Mouse (Mus musculus): ENCODE data around the gene Filip1. TPM values are rescaled to one million over a fixed set of nuclear protein-coding genes. Genes with fewer than 3 reads are reported as not detected.
A peak's percentile ranks its signal among the peaks of the same experiment; 100 is the strongest.

Gene Filip1
- polyA plus RNA-seq, 1 experiment from 2014 or later, result 2.5 TPM

DNA sequence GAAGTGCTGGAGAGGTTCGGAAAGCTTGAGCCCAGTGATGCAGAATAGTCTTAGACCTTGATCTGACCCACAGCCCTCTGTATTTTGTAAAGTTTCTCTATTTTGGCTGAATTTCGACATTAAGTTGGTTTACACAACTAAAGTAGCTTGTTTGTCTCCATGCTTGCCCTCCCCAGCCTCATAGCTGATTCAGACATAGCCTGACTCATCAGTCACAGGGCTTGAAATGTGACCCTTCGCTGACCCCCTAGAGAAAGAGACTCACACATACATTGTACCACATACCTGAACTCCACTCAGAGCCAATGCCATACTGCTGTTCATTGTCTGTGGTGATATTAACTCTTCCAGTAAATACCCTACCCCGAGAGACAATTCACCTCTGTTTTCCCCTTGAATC, 19.6 kb downstream of the Filip1 start:
- H3K4me3 ChIP-seq (ENCODE audit: low read length), result no peak overlapping the region
- H3K9me3 ChIP-seq (ENCODE audit: control insufficient read depth, low read length), result no peaks in the 10 kb centered on the region
- H3K36me3 ChIP-seq (ENCODE audit: control insufficient read depth, insufficient read depth, low read length), result no peaks in the 10 kb centered on the region
- no peak overlapping the region for H3K4me2 ChIP-seq (ENCODE audit: low read length)
- 77% methylated on average over 4 of the region's 4 CpGs for WGBS
- no peak for ATAC-seq
- H3K27ac ChIP-seq (ENCODE audit: low read depth, low read length), result no peak overlapping the region
- H3K9ac ChIP-seq (ENCODE audit: low read depth, low read length), result no peak overlapping the region
- no peaks in the 10 kb centered on the region for H3K27me3 ChIP-seq (replicated peaks; ENCODE audit: control insufficient read depth, insufficient read depth, low read length)
- no peaks in the 10 kb centered on the region for H3K4me1 ChIP-seq (ENCODE audit: control insufficient read depth, insufficient read depth, low read depth, low read length)

DNA sequence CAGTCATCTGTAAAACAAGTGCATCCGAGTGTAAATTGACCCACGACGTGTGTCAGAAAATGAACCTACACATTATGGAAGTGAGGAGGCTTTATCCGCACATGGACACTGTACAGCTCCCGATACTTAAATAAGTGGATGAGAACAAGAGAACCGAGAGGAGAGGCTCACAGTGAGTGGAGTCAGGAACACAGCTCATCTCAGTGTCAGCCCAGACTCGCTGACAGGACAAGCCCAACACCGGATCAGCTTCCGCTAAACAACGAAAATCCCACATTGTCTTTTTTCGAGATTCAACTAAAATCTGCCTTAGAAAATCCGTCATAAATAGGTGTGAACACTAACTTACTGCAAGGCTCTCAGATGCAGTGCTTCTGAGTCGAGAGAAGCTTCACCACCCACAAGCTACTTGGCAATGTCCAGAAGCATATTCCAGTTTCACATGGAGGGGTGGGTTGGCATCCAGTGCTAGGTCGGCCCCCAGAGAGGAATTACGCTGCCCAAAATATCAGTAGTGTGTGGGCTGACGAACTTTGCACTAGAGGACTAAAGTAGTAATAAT, 22.1 kb downstream of the Filip1 start:
- Histone ChIP-seq H3K27ac (ENCODE audit: low read depth, low read length) (no peak overlapping the region), H3K4me2 (ENCODE audit: low read length) (no peak overlapping the region), H3K36me3 (ENCODE audit: control insufficient read depth, insufficient read depth, low read length) (no peaks in the 10 kb centered on the region), H3K4me1 (ENCODE audit: control insufficient read depth, insufficient read depth, low read depth, low read length) (no peaks in the 10 kb centered on the region), H3K9ac (ENCODE audit: low read depth, low read length) (no peak overlapping the region), H3K27me3 (replicated peaks; ENCODE audit: control insufficient read depth, insufficient read depth, low read length) (no peaks in the 10 kb centered on the region), H3K4me3 (ENCODE audit: low read length) (no peak overlapping the region), H3K9me3 (ENCODE audit: control insufficient read depth, low read length) (peaks cover 2% of the 10 kb centered on the region; the same call in 1 of the 2 replicates)
- 72% methylated on average over 16 of the region's 16 CpGs for WGBS
- ATAC-seq, result no peak

DNA sequence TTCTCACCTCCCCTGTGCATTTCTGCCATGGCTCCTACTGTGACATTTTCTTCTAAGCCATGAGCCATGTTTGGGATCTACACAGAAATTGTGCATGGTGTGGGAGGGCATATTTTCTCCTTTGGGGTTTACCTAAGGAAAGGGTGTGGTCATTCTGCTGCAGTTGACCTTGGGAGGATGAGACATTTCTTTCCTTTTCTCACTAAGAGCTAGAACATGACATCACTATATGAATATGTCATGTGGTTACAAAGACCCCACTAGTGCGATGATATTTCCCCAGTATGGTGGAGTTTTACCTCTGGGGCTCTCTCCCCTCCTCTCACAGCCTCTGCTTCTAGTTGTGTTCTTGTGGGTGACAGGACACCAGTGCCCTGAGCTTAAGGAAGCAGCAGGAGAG, 22.9 kb downstream of the Filip1 start:
- no peaks in the 10 kb centered on the region for H3K36me3 ChIP-seq (ENCODE audit: control insufficient read depth, insufficient read depth, low read length)
- H3K27ac ChIP-seq (ENCODE audit: low read depth, low read length), result no peak overlapping the region
- no peak for ATAC-seq
- H3K9me3 ChIP-seq (ENCODE audit: control insufficient read depth, low read length), result peaks cover 3% of the 10 kb centered on the region; the same call in 1 of the 2 replicates
- H3K9ac ChIP-seq (ENCODE audit: low read depth, low read length), result no peak overlapping the region
- H3K4me3 ChIP-seq (ENCODE audit: low read length), result no peak overlapping the region
- WGBS, result 95% methylated on average over 1 of the region's 1 CpGs
- no peaks in the 10 kb centered on the region for H3K4me1 ChIP-seq (ENCODE audit: control insufficient read depth, insufficient read depth, low read depth, low read length)
- H3K27me3 ChIP-seq (replicated peaks; ENCODE audit: control insufficient read depth, insufficient read depth, low read length), result no peaks in the 10 kb centered on the region
- no peak overlapping the region for H3K4me2 ChIP-seq (ENCODE audit: low read length)

DNA sequence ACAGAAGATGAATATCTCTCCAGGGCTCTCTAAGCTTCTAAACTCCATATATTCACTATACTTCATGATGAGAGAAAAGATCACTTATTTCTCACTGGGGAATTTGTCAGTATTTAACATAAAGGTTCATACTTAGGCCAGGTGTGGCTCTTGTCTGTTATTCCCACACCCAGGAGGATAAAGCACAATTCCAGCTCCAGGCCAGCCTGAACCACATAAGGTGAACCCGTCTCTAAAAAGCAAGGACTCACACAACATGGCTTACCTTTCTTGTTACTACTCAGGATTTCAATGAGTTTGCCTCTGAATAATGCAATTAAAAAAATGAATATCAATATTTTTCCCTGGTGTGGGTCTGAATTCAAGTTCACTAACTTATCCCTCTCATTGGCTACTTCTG, 23.6 kb downstream of the Filip1 start:
- no peaks in the 10 kb centered on the region for H3K36me3 ChIP-seq (ENCODE audit: control insufficient read depth, insufficient read depth, low read length)
- H3K4me1 ChIP-seq (ENCODE audit: control insufficient read depth, insufficient read depth, low read depth, low read length), result no peaks in the 10 kb centered on the region
- peaks cover 3% of the 10 kb centered on the region; the same call in 1 of the 2 replicates for H3K9me3 ChIP-seq (ENCODE audit: control insufficient read depth, low read length)
- H3K4me3 ChIP-seq (ENCODE audit: low read length), result no peak overlapping the region
- H3K27ac ChIP-seq (ENCODE audit: low read depth, low read length), result no peak overlapping the region
- H3K27me3 ChIP-seq (replicated peaks; ENCODE audit: control insufficient read depth, insufficient read depth, low read length), result no peaks in the 10 kb centered on the region
- no peak overlapping the region for H3K4me2 ChIP-seq (ENCODE audit: low read length)
- ATAC-seq, result no peak
- H3K9ac ChIP-seq (ENCODE audit: low read depth, low read length), result no peak overlapping the region
- WGBS, result 85% methylated on average over 1 of the region's 1 CpGs

DNA sequence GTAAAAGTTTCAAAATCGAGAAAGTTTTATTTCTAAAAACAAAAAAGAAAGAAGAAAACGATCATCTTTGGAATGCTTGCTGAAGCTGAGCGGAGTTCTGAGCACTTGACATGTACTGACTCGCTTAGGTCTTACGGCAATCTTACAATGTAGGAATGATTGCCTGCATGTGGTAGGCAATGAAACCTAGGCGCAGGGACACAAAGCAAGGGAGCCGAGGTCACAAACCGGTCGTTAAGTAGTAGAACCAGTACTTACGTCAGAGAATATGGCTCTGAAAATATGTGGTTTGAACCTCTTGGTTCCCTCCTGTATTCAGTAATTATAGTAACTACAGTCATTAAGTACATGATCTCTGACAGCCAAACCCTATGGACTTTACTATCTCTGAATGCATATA, 29.4 kb downstream of the Filip1 start:
- no peak overlapping the region for H3K27ac ChIP-seq (ENCODE audit: low read depth, low read length)
- ATAC-seq, result no peak
- no peak overlapping the region for H3K9ac ChIP-seq (ENCODE audit: low read depth, low read length)
- no peak overlapping the region for H3K4me3 ChIP-seq (ENCODE audit: low read length)
- H3K4me1 ChIP-seq (ENCODE audit: control insufficient read depth, insufficient read depth, low read depth, low read length), result no peaks in the 10 kb centered on the region
- H3K27me3 ChIP-seq (replicated peaks; ENCODE audit: control insufficient read depth, insufficient read depth, low read length), result no peaks in the 10 kb centered on the region
- H3K4me2 ChIP-seq (ENCODE audit: low read length), result no peak overlapping the region
- H3K36me3 ChIP-seq (ENCODE audit: control insufficient read depth, insufficient read depth, low read length), result no peaks in the 10 kb centered on the region
- WGBS, result 93% methylated on average over 10 of the region's 10 CpGs
- H3K9me3 ChIP-seq (ENCODE audit: control insufficient read depth, low read length), result peaks cover 3% of the 10 kb centered on the region; the same call in 1 of the 2 replicates

DNA sequence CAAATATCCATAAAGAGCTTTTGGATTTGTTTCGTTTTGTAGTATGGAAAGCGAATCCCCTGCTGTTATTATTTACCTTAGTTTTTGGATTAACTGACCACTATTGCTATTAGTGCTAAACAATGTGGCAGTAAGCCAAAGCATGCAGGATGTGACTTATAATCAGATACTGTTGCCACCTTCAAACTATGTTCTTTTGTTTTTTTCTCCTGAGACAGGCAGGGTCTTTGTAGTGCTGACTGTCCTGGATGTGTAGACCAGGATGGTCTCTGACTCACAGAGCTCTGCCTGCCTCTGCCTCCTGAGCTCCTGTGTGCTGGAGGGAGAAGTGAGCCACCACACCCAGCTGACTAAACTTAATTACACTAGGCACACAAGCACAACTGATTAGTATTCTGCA, 33.4 kb downstream of the Filip1 start:
- H3K36me3 ChIP-seq (ENCODE audit: control insufficient read depth, insufficient read depth, low read length), result no peaks in the 10 kb centered on the region
- no peaks in the 10 kb centered on the region for H3K27me3 ChIP-seq (replicated peaks; ENCODE audit: control insufficient read depth, insufficient read depth, low read length)
- no peak overlapping the region for H3K4me3 ChIP-seq (ENCODE audit: low read length)
- peaks cover 5% of the 10 kb centered on the region for H3K4me1 ChIP-seq (ENCODE audit: control insufficient read depth, insufficient read depth, low read depth, low read length)
- no peaks in the 10 kb centered on the region for H3K9me3 ChIP-seq (ENCODE audit: control insufficient read depth, low read length)
- no peak overlapping the region for H3K27ac ChIP-seq (ENCODE audit: low read depth, low read length)
- ATAC-seq, result no peak
- H3K9ac ChIP-seq (ENCODE audit: low read depth, low read length), result no peak overlapping the region
- WGBS, result 77% methylated on average over 2 of the region's 2 CpGs
- no peak overlapping the region for H3K4me2 ChIP-seq (ENCODE audit: low read length)

DNA sequence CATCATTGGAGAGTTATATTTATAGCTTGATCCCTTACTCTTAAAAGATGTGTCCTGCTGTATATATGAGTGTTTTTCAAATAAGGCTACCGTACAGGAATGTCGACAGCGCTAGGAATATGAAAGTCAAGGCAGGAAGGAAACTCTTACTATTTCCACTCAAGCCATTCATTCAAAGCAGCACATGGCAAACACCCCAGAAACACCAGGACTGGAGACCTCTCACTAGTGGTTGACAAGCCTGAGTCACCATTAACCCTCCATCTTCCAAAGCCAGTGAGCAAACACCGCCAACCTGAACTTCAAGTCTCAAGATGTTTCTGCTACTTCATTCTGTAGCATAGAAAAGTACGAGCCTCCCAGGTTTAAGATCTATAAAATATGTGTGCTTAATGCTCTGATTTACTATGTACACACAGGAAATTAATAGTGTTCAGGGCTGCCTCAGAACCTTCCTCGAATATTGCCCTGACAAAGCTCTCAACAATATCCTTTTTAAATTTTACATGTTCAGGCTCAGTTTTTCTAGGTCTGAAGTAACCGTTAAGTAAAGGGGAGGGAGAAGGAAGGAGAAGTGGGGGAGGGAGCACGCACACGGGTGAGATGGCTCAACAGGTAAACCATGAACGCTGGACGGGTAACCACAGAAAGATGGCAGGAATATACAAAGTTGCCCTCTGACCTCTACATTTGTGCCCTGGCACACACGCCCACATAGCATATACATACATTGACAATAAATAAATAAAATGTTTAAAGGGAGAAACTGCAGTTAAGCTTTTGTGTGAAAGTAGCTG, 34.2 kb downstream of the Filip1 start:
- Histone ChIP-seq H3K4me3 (ENCODE audit: low read length) (no peak overlapping the region), H3K36me3 (ENCODE audit: control insufficient read depth, insufficient read depth, low read length) (no peaks in the 10 kb centered on the region), H3K9ac (ENCODE audit: low read depth, low read length) (no peak overlapping the region), H3K27me3 (replicated peaks; ENCODE audit: control insufficient read depth, insufficient read depth, low read length) (no peaks in the 10 kb centered on the region), H3K9me3 (ENCODE audit: control insufficient read depth, low read length) (no peaks in the 10 kb centered on the region), H3K27ac (ENCODE audit: low read depth, low read length) (no peak overlapping the region), H3K4me2 (ENCODE audit: low read length) (no peak overlapping the region), H3K4me1 (ENCODE audit: control insufficient read depth, insufficient read depth, low read depth, low read length) (peaks cover 5% of the 10 kb centered on the region)
- 86% methylated on average over 12 of the region's 12 CpGs for WGBS
- ATAC-seq, result no peak

DNA sequence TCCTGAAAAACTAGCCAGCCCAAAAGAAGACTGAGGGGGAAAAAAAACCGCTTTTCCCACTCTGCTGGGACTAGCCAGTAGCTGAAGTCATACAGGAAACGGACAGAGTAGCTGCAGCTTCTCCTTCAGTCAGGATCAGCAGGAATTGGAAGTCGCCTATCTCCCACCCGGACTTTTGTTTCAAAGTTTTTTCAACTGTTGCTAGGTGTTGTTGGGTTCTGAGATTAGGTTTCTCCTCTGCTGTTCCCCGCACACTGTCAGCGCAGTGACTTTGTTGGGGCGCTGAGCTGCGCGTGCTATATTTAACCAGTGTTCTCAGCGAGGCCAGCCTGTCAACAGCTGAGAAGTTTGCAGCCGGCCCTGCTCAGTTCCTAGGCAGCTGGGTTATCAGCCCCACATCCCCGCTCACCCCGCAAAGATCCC, 35.1 kb downstream of the Filip1 start:
- H3K4me1 ChIP-seq (ENCODE audit: control insufficient read depth, insufficient read depth, low read depth, low read length), result peaks cover 5% of the 10 kb centered on the region
- H3K27me3 ChIP-seq (replicated peaks; ENCODE audit: control insufficient read depth, insufficient read depth, low read length), result no peaks in the 10 kb centered on the region
- no peak overlapping the region; the same call in 1 of the 2 replicates for H3K27ac ChIP-seq (ENCODE audit: low read depth, low read length)
- H3K4me2 ChIP-seq (ENCODE audit: low read length), result peak overlapping the region; percentile 57
- no peaks in the 10 kb centered on the region for H3K9me3 ChIP-seq (ENCODE audit: control insufficient read depth, low read length)
- peak overlapping the region; percentile 23; the same call in 1 of the 2 replicates for H3K9ac ChIP-seq (ENCODE audit: low read depth, low read length)
- H3K36me3 ChIP-seq (ENCODE audit: control insufficient read depth, insufficient read depth, low read length), result no peaks in the 10 kb centered on the region
- 20% methylated on average over 13 of the region's 13 CpGs for WGBS
- H3K4me3 ChIP-seq (ENCODE audit: low read length), result peak overlapping the region; percentile 26
- ATAC-seq, result peak; percentile 56

DNA sequence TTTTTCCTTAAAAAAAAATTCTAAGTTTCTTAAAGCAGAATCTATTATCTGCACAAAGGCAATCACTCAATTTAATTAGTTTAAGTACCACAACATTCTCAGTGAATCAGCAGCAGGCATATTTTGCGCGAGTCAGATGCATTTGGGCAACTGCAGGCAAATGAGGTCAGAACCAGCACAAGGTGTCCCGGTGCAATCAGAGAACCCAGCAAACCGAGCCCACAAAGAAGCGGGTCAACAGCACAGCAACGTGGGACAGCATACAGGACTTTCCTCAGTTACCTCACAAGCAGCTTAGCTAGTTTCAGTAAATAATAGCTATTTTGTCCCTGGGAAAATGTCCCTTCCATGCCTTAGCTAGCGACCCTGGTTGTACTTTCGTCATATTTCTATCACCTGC, 35.9 kb downstream of the Filip1 start:
- H3K4me2 ChIP-seq (ENCODE audit: low read length), result no peak overlapping the region
- no peaks in the 10 kb centered on the region for H3K27me3 ChIP-seq (replicated peaks; ENCODE audit: control insufficient read depth, insufficient read depth, low read length)
- no peak overlapping the region for H3K4me3 ChIP-seq (ENCODE audit: low read length)
- no peak overlapping the region for H3K9ac ChIP-seq (ENCODE audit: low read depth, low read length)
- WGBS, result 68% methylated on average over 8 of the region's 8 CpGs
- H3K27ac ChIP-seq (ENCODE audit: low read depth, low read length), result no peak overlapping the region
- H3K4me1 ChIP-seq (ENCODE audit: control insufficient read depth, insufficient read depth, low read depth, low read length), result peaks cover 5% of the 10 kb centered on the region
- no peaks in the 10 kb centered on the region for H3K36me3 ChIP-seq (ENCODE audit: control insufficient read depth, insufficient read depth, low read length)
- no peak for ATAC-seq
- no peaks in the 10 kb centered on the region for H3K9me3 ChIP-seq (ENCODE audit: control insufficient read depth, low read length)
